Mouse (Mus musculus) liver, adult 2 months (tissue): ENCODE measurements around the gene Drc3.

Source experiments
- CTCF ChIP-seq: fragments of 200-500 bp; IDR thresholded peaks from 2 replicates; pipeline ENCODE4 v1.5.1; 2011; ENCODE audit warnings: low read depth, low read length, control low read depth
- POLR2A ChIP-seq: fragments of 200-500 bp; IDR thresholded peaks from 2 replicates; pipeline ENCODE4 v1.6.1; 2011; ENCODE audit warnings: low read length, control low read depth; ENCODE audit not compliant: insufficient read depth; ENCODE audit errors: extremely low read depth

- TF ChIP-seq CTCF (no peak), POLR2A (no peak)
Measured at GRCm38 (mm10) chr11:60330551-60330950, 22.6 kb upstream of the Drc3 start.
